Mouse (Mus musculus): Measurements from ENCODE around the gene Dgcr6.

Dgcr6 gene

DNA sequence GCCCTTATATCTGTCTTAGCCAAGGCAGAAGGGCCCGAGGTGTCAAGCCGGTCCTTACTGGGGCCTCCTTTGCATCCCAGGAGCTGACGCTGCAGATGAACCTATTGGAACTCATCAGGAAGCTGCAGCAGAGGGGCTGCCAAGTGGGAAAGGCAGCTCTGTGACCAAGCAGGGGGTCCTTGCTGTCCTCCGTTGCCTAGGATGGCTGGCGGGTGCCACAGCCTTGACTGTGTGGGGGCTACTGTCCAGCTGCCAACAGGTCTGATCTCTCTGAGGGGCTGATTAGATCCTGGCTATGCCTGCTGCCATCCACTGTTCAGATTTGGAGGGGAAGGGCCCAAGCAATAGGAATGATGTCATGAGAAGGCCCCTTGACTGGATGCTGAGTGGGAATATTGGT is 18.1 kb downstream of the Dgcr6 start:
- no peak for DNase-seq (ENCODE audit: low spot score)

DNA sequence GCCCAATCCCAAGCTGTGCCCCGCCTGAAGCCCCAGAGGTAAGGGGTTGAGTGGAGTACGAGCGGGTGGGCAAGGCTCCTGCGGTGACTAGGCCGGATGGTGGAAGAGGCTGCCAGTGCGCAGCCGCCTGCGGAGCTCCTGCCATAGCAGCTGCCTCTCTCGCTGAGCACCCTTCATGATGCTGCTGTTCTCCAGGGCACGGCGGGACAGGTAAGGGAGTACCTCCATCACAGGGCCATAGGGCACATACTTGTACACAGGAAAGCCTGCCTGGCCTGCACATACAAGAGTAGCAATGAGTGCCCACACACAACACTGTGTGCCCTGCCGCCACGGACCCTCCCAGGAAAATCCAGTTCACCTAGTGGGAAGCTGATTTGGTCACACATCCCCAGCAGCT is 19.4 kb downstream of the Dgcr6 start:
- no peak for DNase-seq (ENCODE audit: low spot score)

DNA sequence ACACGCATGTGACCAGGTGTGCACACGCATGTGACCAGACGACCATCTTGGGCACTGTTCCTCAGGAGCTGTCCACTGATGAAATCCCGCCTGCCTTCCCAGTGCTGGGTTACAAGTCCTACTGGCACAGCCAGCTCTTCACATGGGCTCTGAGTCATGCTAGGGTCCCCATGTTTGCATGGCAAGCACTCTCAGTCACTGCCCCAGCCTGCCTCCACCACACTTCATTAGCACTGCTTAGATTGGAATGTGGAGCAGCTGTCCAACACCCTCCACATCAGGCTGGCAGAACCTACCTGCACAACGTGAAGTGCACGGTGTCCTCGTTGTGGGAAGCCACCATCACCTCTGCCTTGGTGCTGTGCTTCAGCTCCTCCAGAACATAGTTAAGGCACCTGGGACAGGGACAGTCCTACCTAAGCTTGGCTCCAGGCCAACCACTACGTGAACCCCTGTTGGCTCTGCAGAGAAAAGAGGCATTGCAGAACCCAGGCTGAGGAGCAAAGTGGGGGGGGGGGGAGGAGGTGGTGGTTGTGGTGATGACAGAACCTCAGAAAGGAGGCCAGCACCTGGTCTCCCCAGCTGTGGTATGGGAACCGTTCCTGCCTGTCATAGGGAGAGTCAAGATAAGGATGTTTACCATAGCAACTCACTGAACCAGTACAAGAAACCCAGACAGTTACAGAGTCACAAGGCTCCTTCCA is 20.8 kb downstream of the Dgcr6 start:
- DNase-seq (ENCODE audit: low spot score), result peak; percentile 23

DNA sequence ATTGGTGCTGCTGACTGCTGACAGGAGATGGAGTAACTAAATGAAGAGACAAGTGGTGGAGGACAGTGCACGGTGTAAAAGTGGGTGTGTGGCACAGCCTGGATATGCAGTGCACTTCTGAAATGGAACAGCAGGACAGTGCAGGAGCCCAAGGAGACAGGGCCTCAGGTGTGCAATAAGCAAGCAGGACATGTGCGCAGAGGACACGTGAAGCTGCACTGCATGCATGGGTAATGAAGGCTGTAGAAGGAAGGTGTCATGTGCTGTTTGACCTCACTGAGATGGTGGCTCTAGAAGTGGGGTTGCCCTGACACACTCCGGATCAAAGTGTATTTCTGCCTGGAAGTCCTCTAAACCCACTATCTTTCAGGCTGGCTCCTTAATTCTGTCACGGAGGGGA is 22.0 kb downstream of the Dgcr6 start:
- DNase-seq (ENCODE audit: low spot score), result no peak

DNA sequence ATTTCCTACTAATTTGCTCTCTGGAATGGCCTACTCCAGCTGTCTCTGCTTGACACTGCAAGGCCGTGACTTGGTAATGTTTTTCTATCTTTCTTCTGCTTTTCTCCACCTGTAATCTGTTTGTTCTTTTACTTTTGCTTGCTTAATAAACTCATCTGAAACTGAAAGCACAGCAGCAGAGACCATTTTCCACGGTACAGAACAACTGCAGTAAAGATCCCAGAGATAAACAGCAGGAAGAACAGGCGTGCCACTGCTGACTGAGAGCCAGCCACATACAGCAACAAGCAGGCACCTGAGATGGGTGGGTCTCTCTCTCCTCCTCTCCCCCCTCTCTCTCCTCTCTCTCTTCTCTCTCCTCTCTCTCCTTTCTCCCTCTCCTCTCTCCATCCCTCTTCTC is 22.5 kb downstream of the Dgcr6 start:
- no peak for DNase-seq (ENCODE audit: low spot score)

DNA sequence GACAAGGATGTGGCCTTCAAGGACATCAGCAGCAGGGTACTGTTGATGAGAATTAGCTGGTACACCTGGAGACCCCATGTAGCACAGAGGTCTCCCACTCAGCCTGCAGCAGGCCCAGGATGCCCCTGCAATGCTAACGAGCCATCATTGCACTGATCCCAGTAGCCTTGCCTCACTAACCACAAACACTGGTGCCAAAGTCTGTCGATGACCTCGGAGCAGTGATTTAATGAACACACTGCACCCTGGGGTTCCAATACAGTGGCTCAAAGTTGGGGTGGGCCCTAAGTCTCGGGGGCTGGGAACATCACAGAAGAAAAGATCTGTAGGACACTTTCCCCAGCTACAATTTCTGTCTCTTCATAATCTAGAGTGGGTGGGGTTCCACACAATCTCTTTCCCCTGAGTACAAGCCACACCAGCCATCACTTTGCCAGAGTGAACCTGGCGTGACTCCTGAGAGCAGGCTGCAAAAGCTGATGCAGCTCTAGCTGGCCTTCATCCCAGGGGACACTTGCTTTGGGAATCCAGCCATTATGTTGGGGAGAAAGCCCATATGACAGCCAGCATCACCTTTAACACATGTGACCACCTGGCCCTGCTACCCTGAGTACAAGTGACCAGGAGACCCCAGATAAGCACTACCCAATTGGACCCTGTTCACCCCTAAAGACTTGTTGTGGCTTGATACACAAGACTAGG is 25.8 kb downstream of the Dgcr6 start:
- DNase-seq (ENCODE audit: low spot score), result no peak

DNA sequence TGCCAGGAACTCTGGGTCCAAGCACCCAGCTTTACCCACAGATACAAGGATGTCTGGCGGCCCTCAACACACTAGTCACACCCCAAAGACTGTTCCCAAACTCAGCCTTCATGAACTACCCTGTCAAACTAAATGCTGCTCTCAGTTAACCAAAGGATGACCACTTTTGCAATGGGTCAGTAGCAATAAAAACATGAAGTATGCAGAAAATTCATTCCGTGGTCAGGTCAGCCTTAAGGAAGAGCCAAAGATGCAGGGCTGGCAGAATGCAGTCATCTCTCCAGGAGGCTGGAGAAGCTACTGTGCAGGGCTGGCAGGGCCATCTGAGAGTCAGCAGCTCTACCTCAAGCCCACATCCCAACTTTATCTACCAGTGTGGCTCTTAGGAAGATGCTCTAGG is 26.6 kb downstream of the Dgcr6 start:
- no peak for DNase-seq (ENCODE audit: low spot score)

DNA sequence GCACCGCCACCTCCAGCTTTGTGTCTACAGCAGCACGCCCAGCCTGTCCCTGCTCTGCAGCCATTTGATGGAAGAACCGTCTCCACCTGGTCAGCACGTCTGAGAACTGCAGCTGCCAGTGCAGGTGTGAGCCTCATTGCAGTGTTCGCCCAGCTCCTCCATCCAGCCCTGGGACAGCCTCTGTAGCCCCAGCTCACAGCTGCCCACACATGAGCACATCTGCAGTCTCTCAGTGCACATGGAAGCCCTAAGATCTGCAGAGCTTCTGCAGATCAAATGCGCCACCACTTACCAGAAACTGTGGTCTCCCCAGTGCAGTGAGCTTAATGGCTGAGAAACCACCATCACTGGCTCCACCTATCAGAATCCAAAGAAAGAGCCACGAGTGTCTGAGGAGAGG is 27.5 kb downstream of the Dgcr6 start:
- no peak for DNase-seq (ENCODE audit: low spot score)

DNA sequence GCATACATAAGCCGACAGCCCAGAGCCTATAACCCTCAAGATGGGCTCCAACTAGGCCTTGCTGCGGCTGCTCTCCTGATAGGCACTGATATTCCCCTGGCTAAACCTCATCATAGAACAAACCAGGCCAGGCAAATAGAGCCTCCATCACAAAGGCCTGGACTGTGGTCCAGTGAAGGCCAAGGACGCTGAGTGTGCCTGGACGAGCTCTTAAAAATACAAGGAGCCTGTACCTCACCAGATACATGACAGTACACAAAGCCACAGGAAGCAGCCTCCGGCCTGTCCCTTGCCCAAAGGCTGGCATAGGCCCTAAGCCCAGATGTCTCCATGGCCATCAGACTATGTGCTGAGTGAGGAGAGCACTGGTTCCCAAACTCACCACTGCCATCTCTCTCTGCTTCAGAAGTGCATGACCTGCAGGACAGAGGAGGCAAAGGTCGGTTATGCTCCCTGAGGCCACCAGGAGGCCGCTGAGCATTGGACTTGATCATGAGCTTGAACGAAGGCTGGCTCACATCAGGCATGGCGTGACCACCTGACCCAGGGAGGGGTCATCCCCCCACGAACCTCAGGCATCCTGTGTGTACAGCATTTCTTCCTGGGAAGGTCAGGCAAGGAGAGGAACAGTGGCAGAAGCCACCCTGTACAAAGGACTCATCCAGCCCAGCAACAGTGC is 28.6 kb downstream of the Dgcr6 start:
- DNase-seq (ENCODE audit: low spot score), result no peak

DNA sequence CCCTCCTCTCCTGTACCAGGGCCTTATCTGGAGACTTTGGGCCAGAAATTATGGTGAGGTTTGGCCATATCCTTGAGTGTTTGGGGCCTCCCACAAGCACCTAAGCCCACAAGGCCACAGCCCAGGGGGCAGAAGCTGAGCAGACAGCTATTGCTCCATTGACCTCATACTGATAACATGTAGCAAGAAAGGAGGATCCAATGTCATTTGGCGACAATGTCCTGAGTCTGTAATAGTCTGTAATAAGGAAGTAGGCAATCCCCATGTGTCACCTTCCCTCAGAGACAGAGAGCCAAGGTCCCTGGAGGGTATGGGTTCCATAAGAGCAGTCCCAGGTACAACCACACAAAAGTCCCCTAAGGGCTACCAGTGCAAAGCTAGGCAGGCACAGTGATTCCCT is 29.6 kb downstream of the Dgcr6 start:
- DNase-seq (ENCODE audit: low spot score), result no peak

DNA sequence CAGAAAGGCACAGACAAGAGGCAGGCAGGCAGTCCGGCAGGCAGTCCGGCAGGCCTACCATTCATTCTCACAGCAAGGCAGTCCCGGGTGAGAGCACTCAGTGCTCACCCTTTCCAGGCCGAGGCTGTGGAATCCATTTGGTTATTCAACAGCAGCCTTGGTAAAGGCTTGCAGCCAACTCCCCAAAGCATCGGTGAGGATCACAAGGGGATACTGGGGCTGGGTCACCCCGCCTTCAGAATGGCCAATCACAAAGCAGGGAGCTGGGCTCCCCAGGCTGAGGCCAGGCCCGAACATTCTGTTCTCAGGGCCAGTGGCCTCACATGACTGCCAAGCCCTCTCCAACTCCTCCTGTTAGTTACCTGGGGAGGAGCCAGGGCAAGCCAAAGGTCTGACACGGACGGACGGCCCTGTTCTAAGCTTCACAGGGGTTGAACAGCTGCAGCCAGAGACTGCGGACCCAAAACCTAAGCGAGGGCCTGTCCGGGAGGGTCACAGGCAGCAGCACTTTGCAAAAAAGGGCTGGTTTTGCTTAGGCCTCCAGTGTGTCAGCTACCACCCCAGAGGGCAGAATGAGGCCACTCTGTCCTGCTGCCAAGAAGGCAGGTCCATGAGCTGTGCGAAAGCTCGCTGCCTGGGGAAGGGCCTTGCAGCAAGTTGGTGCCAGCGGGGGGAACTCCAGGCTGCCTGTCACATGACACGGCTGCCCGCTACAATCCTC is 30.7 kb downstream of the Dgcr6 start:
- DNase-seq (ENCODE audit: low spot score), result no peak

DNA sequence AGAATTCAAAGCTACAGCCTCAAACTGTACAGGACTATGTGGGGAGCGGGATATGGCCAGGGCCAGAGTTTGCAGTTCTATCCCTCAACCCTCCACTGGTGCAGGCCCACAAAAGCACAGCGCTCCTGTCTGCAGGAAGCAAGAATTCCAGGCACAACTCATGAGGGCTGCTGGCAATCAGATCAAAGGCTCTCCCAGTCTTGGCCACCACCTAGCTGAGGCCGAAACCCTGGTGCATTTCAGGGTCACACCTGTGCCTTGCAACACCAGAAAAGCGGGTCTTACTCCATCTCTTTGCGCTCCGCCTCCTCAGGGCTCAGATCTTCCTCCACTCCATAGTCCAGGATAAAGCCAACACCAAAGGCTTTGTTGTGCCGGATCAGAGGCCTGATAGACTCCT is 31.6 kb downstream of the Dgcr6 start:
- DNase-seq (ENCODE audit: low spot score), result no peak

DNA sequence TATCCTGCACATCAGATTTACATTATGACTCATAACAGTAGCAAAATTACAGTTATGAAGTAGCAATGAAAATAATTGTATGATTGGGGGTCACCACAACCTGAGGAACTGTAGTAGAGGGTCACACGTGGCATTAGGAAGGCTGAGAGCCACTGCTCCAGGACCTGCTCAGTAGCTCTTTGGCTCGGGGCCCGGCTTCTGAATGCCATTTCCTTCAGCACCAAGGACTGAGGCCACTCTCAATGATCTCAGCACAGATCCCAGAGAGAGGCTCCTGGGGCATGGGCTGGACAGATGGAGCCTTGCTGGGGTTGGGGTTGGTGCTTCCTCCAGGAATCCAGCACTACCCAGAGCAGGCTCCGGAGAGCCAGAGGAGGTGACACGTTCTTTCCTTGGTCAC is 34.4 kb downstream of the Dgcr6 start:
- DNase-seq (ENCODE audit: low spot score), result no peak

DNA sequence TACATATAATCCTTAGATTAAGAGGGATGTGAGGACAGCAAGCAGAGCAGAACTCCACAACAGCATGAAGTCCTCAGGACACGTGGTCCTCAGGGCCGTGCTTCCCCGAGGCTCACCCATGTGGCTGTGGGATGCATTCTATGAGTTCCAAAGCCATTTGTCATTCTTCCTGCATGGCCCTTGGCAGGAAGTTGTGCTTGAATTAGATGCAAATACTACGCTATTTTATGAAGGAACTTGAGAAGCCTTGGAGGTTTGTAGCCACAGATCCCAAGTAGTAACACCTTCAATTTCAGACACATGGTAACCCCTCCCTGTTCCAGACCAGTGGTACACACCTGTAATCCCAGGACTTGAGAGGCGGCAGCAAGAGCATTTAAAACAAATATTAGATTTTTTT is 43.7 kb downstream of the Dgcr6 start:
- DNase-seq (ENCODE audit: low spot score), result no peak

DNA sequence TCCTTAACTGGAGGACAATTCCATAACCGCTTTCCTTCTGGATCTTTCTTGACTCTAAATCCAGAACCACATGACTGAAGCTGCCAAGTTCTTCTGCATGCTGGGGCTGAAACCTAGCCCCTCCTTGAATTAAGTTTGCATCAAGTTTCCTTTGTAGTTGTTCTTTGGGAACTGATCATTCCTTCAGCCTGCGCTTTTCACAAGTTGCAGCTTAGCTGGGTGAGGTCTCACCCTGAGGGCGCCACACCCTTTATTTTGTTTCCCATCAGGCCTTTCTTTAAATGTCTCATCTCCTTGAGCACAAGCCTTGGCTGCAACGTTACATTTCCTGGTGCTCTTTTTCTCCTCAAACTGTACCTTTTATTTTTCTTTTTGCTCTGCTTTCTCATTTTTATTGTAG is 50.2 kb downstream of the Dgcr6 start:
- no peak for DNase-seq (ENCODE audit: low spot score)

DNA sequence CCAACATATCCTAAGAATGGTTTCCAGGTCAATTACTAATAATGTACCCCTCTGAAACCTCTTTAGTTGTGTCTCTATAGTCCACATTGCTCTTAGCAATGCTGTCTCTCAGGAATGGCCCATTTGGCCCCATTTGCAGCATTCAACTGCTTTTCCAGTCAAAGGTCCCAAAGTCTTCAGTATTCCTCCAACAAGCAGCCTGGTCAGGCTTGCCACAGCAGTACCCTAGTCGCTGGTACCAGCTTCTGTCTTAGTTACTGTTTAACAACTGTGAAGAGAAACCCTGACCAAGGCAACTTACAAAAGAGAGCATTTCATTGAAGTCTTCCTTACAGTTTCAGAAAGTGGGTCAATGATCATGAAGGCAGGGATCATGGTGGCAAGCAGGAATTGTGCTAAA is 50.7 kb downstream of the Dgcr6 start:
- DNase-seq (ENCODE audit: low spot score), result no peak

DNA sequence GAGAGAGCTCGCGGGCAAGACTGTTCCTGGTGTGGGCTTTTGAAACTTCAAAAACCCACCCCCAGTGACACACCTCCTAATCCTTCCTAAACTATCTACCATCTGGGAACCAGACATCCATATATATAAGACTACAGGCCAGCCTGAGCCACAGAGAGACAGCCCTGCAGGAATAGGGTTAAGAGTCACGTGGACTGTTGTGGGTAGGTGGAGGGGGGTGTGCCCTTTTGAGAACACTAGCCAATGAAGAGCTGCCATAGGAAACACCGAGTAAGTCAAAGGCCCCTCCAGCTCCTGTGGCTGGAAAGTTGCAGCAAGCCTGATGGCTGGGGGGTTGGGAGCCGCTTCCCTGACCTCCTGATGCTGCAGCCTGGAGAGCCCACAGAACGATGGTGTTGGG is 51.1 kb downstream of the Dgcr6 start:
- no peak for DNase-seq (ENCODE audit: low spot score)

DNA sequence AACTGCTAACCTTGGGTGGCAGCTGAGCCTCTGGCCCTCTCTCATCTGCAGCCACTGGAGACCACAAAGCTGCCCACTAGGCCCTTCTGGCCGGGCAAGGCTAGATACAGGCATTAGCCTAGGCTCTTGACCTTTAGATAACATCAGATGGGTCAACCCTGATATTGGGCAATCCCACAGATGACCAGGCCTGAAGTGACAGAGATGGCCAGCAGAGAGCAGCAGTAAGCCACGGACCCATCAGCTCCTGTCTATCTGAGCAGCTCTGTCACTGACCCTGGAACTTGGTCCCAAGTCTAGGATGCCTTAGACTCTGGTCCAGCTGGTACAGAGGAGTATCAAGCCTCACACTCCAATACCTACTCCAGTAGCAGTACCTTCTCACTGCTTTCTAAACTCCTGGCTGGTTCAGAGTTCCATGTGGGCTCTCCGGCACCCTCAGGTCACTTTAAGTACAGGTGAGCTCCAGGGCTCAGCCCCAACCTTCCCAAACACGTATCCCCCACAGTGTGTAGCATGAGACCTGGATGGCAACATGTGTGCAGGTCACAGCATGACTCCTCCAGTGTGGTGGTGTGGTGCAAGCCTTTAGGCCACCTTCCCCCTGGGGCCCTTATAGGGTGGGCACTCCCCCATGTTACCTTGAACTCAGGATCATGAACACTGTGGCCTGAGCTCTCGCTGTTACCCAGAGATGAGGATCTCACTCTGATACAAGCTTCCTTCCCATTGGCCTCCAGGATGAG is 55.7 kb downstream of the Dgcr6 start:
- peak; percentile 69 for DNase-seq (ENCODE audit: low spot score)

DNA sequence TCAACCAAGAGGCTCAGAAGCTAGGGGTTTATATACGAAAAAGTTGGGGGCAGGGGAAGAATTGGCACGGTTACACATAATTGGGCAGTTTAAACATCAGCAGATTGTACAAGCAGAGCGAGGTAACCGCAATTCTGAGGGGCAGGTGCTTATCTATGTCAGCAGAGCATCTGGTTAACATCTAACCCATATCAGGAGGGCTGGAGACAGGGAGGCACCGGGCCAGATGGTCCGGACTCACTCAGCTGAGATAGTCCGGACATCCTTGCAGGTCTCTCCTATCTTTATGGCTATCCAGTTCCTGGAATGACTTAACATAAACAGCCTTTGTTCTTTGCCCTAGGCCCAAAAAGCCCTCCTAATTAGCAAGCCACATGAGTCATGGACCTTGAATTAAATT is 58.4 kb downstream of the Dgcr6 start:
- peak; percentile 75 for DNase-seq (ENCODE audit: low spot score)

DNA sequence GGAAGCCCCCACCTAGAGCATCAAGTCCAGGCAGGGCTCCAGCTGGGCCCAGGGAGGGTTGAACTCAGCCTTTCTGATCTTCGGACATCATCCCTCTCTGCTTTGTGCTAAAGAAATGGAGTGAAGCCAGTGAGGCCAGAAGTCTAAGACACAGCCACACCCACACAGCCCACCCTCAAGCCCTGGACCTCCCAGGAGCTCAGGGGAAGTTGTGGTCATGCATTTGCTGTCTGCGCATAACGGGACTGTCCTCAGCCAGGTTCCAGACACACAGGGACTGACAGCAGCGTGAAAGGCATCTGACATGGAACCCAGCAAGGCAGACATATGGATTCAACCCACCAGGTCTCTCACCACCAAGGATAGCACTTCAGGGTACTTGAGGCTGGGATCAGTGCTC is 63.8 kb downstream of the Dgcr6 start:
- DNase-seq (ENCODE audit: low spot score), result no peak

DNA sequence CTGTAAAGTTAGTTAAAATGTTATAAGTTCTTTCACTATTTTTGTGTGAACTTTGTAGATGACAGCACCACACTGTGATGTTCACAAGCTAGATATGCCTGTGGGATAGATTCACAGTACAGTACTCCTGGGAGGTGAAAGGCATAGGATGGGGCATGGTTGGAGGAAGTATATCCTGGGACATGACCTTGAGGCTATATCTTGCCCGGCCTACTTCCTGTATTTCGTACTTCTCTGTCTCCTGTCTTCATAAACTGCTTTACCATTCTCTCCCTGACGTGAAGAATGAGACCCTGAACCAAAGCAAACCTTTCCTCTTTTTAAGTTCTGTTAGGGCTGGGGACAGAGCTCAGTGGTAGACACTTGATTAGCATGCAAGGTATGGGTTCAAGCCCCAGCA is 65.6 kb downstream of the Dgcr6 start:
- DNase-seq (ENCODE audit: low spot score), result no peak
